Mouse (Mus musculus): ENCODE measurements around the gene Uvrag.

DNA sequence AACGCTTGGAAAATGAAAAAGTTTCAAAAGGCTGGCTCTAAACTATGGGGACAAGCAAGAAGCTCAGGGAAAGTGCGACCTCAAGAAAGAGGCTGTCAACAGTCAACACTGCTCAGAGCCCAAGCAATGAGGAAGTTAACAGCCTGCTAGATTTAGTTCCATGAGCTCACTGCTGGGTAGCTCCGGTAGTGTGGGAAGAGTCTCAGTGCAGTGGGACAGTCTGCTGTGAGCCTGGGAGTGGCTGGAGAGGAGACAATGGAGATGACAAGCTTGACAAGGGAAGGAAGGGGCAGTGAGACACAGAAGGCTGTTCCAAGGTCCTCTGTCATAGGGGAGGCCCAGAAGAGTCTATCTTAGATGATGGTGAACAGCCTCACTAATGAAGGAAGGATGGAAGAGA, 187.3 kb downstream of the Uvrag start:
- TF ChIP-seq CTCF (IDR thresholded peaks at IDR 0.05; ENCODE audit: borderline replicate concordance, extremely low read depth, insufficient read depth, insufficient read length): no peak
- TF ChIP-seq POLR2A (IDR thresholded peaks at IDR 0.05; ENCODE audit: borderline replicate concordance, extremely low read depth, insufficient read depth, insufficient read length, poor library complexity, severe bottlenecking): no peak

Data from brain, embryonic 14.5 days (tissue).